Comparison of ENCODE assay signal across 1 mouse cellular context in the genomic region with DNA sequence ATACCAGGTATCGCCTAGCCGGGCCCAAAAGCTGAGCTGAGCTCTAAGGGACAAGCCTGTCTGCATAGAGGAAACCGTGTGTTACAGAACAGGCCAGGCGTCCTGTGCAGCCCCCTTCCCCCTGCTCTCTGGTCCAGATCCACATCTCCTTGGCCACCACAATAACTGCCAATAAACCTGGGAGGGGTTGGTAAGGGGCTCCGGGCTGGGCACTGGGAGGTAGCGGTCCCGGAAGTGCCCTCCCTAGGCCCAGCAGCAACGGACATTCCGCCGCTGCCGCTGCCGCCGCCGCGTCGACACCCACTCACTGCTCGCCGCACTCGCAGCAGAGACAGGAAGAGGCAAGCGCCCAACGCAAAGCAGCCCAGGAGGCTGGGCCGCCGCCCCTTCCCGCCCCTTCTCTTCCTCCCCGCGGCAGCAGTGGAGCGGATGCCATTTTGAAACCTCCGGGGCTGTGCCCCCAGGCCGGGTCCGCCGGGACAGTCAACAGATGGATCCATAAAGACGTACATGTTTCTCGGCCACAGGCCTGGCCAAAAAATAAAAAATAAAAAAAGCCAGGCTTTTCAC.
A peak's percentile ranks its signal among the peaks of the same experiment; 100 is the strongest.
TF ChIP-seq lines count a peak whose summit lies in the region.

No protein-coding gene starts in this region.

TF ChIP-seq in CH12.LX, 34 proteins besides CTCF, POLR2A, EP300 and RAD21 (continued from another document):
- TF ChIP-seq MEF2A (IDR thresholded peaks at IDR 0.05; ENCODE audit: borderline replicate concordance, low read depth, low read length) (no peak), USF2 (conservative IDR thresholded peaks at IDR 0.05; ENCODE audit: low read depth, low read length) (no peak), JUND (conservative IDR thresholded peaks at IDR 0.05; ENCODE audit: low read depth, low read length) (no peak), TBP (conservative IDR thresholded peaks at IDR 0.05; ENCODE audit: low read depth, low read length) (peak; percentile 55; the same call in 1 of the 2 replicates), CHD1 (IDR thresholded peaks at IDR 0.05; ENCODE audit: low read depth, low read length) (no peak), RCOR1 (conservative IDR thresholded peaks at IDR 0.05; ENCODE audit: low read depth, low read length) (no peak), TCF12 (IDR thresholded peaks at IDR 0.05; ENCODE audit: low read depth, low read length) (peak; percentile 83), MYC (IDR thresholded peaks at IDR 0.05; ENCODE audit: low read depth, low read length) (no peak), NELFE (IDR thresholded peaks at IDR 0.05; ENCODE audit: low read depth, low read length) (peak; percentile 68), MAX (IDR thresholded peaks at IDR 0.05; ENCODE audit: low read length) (no peak), IRF4 (IDR thresholded peaks at IDR 0.05; ENCODE audit: low read depth, low read length) (peak; percentile 22; the same call in 1 of the 2 replicates), HCFC1 (IDR thresholded peaks at IDR 0.05; ENCODE audit: low read depth, low read length) (peak; percentile 68), USF1 (IDR thresholded peaks at IDR 0.05; ENCODE audit: low read depth, low read length) (no peak), KAT2A (IDR thresholded peaks at IDR 0.05; ENCODE audit: insufficient replicate concordance, low read length) (no peak), SMC3 (IDR thresholded peaks at IDR 0.05; ENCODE audit: low read depth, low read length) (no peak), ZNF384 (IDR thresholded peaks at IDR 0.05; ENCODE audit: low read depth, low read length) (no peak), SIN3A (IDR thresholded peaks at IDR 0.05; ENCODE audit: low read length) (peak; percentile 7; the same call in 1 of the 2 replicates), MAZ (IDR thresholded peaks at IDR 0.05; ENCODE audit: low read depth, low read length) (no peak), JUN (IDR thresholded peaks at IDR 0.05; ENCODE audit: insufficient read depth, low read depth, low read length) (no peak), ELF1 (IDR thresholded peaks at IDR 0.05; ENCODE audit: low read depth, low read length) (peak; percentile 92), PAX5 (IDR thresholded peaks at IDR 0.05; ENCODE audit: low read length) (no peak), E2F4 (IDR thresholded peaks at IDR 0.05; ENCODE audit: insufficient replicate concordance, low read depth, low read length) (no peak), ZMIZ1 (IDR thresholded peaks at IDR 0.05; ENCODE audit: low read depth, low read length) (peak; percentile 38), UBTF (IDR thresholded peaks at IDR 0.05; ENCODE audit: low read depth, low read length) (no peak; the same call in 1 of the 2 replicates), CHD2 (IDR thresholded peaks at IDR 0.05; ENCODE audit: low read length) (no peak), MXI1 (IDR thresholded peaks at IDR 0.05; ENCODE audit: low read depth, low read length) (peak; percentile 62), POLR2AphosphoS2 (IDR thresholded peaks at IDR 0.05; ENCODE audit: low read depth, low read length) (no peak), ETS1 (conservative IDR thresholded peaks at IDR 0.05; ENCODE audit: low read depth, low read length) (no peak), ZC3H11A (IDR thresholded peaks at IDR 0.05; ENCODE audit: low read depth, low read length) (no peak), BHLHE40 (IDR thresholded peaks at IDR 0.05; ENCODE audit: low read depth, low read length) (no peak)
